Mouse (Mus musculus) ES-Bruce4 (cell line): ENCODE results near the gene A930009A15Rik. TPM values are rescaled to one million over a fixed set of nuclear protein-coding genes. Genes with fewer than 3 reads are reported as not detected.

Experiments used
- H3K27ac ChIP-seq: 2 replicates; pipeline ENCODE4 v1.5.1; 2012; ENCODE audit warnings: low read length, inconsistent platforms; ENCODE audit not compliant: insufficient read depth
- H3K27me3 ChIP-seq: 2 replicates; pipeline ENCODE4 v1.6.1; 2012; ENCODE audit warnings: mild to moderate bottlenecking, low read length, inconsistent platforms; ENCODE audit not compliant: control insufficient read depth, poor library complexity, insufficient read depth, severe bottlenecking
- H3K36me3 ChIP-seq: 2 replicates; pipeline ENCODE4 v1.6.1; 2012; ENCODE audit warnings: inconsistent platforms, mild to moderate bottlenecking, low read length, moderate library complexity; ENCODE audit not compliant: control insufficient read depth, poor library complexity, insufficient read depth, severe bottlenecking
- H3K4me1 ChIP-seq: one replicate; pipeline ENCODE4 v1.8.1; 2011; ENCODE audit warnings: low read length; ENCODE audit not compliant: control insufficient read depth, insufficient read depth
- H3K4me3 ChIP-seq: 2 replicates; pipeline ENCODE4 v1.5.1; 2011; ENCODE audit warnings: low read depth, mild to moderate bottlenecking, low read length
- H3K9ac ChIP-seq: 2 replicates; pipeline ENCODE4 v1.6.1; 2012; ENCODE audit warnings: low read depth, mild to moderate bottlenecking, inconsistent platforms; ENCODE audit not compliant: poor library complexity, severe bottlenecking
- H3K9me3 ChIP-seq: replicated peaks from 2 replicates; pipeline ENCODE4 v1.6.1; 2012; ENCODE audit warnings: mild to moderate bottlenecking, low read length, inconsistent platforms; ENCODE audit not compliant: control insufficient read depth, poor library complexity, insufficient read depth, severe bottlenecking
- CTCF ChIP-seq: IDR thresholded peaks from one replicate; pipeline ENCODE4 v1.8.1; 2011; ENCODE audit warnings: low read depth, low read length
- EP300 ChIP-seq: IDR thresholded peaks from 2 replicates; pipeline ENCODE4 v1.6.1; 2011; ENCODE audit warnings: low read depth, low read length; ENCODE audit not compliant: insufficient read depth
- POLR2A ChIP-seq: IDR thresholded peaks from one replicate; pipeline ENCODE4 v1.8.1; 2011; ENCODE audit warnings: low read length; ENCODE audit not compliant: insufficient read depth
- polyA plus RNA-seq: library from polyadenylated mRNA; stranded (reverse); fragments of >200 nt; gene quantifications from 2 replicates; pipeline ENCODE4 v1.2.4, GENCODE M21; 2011; ENCODE audit warnings: low read depth; ENCODE audit not compliant: missing spikeins, insufficient read depth, insufficient read length

A930009A15Rik gene
- polyA plus RNA-seq, 1 experiment: not detected

GRCm38 (mm10) chr10:115571734-115572440 lies 2.1 kb downstream of the A930009A15Rik start:
- Histone ChIP-seq H3K27ac (no peak overlapping the region), H3K9me3 (no peaks in the 10 kb centered on the region), H3K36me3 (no peaks in the 10 kb centered on the region), H3K4me1 (no peaks in the 10 kb centered on the region), H3K27me3 (0 out of 2 replicates have a peak, but pooled peaks cover 2% of the 10 kb centered on the region), H3K4me3 (no peak overlapping the region), H3K9ac (no peak overlapping the region)
- no peak for TF ChIP-seq CTCF
- no peak for TF ChIP-seq POLR2A
- no peak for TF ChIP-seq EP300

GRCm38 (mm10) chr10:115579076-115579475 lies 9.3 kb downstream of the A930009A15Rik start:
- Histone ChIP-seq H3K36me3 (no peaks in the 10 kb centered on the region), H3K4me3 (no peak overlapping the region), H3K27ac (no peak overlapping the region), H3K9ac (no peak overlapping the region), H3K4me1 (no peaks in the 10 kb centered on the region), H3K9me3 (no peaks in the 10 kb centered on the region), H3K27me3 (no peaks in the 10 kb centered on the region; the same call in 1 of the 2 replicates)
- no peak for TF ChIP-seq EP300
- TF ChIP-seq CTCF: no peak
- TF ChIP-seq POLR2A: no peak

GRCm38 (mm10) chr10:115579494-115579893 lies 9.7 kb downstream of the A930009A15Rik start:
- Histone ChIP-seq H3K27ac (no peak overlapping the region), H3K4me1 (no peaks in the 10 kb centered on the region), H3K27me3 (no peaks in the 10 kb centered on the region; the same call in none of the 2 replicates), H3K36me3 (no peaks in the 10 kb centered on the region), H3K9ac (no peak overlapping the region), H3K4me3 (no peak overlapping the region), H3K9me3 (no peaks in the 10 kb centered on the region)
- no peak for TF ChIP-seq CTCF
- no peak for TF ChIP-seq EP300
- TF ChIP-seq POLR2A: no peak

- Histone ChIP-seq H3K4me3 (no peak overlapping the region), H3K9me3 (no peaks in the 10 kb centered on the region), H3K9ac (no peak overlapping the region), H3K4me1 (no peaks in the 10 kb centered on the region), H3K27me3 (peaks cover 9% of the 10 kb centered on the region), H3K36me3 (no peaks in the 10 kb centered on the region), H3K27ac (no peak overlapping the region)
- TF ChIP-seq POLR2A (no peak), EP300 (no peak), CTCF (no peak)
These were observed 12.2 kb downstream of the A930009A15Rik start for GRCm38 (mm10) chr10:115581971-115582370.

GRCm38 (mm10) chr10:115583071-115583470 lies 13.3 kb downstream of the A930009A15Rik start:
- H3K27me3 ChIP-seq: peaks cover 10% of the 10 kb centered on the region
- H3K27ac ChIP-seq: no peak overlapping the region
- no peaks in the 10 kb centered on the region for H3K4me1 ChIP-seq
- no peak overlapping the region for H3K9ac ChIP-seq
- H3K4me3 ChIP-seq: no peak overlapping the region
- H3K9me3 ChIP-seq: no peaks in the 10 kb centered on the region
- no peaks in the 10 kb centered on the region for H3K36me3 ChIP-seq
- TF ChIP-seq EP300 (no peak), POLR2A (no peak), CTCF (no peak)

- no peaks in the 10 kb centered on the region for H3K4me1 ChIP-seq
- H3K36me3 ChIP-seq: no peaks in the 10 kb centered on the region
- TF ChIP-seq CTCF (no peak), POLR2A (no peak), EP300 (no peak)
- no peaks in the 10 kb centered on the region for H3K9me3 ChIP-seq
- H3K9ac ChIP-seq: no peak overlapping the region
- no peak overlapping the region for H3K27ac ChIP-seq
- H3K4me3 ChIP-seq: no peak overlapping the region
- H3K27me3 ChIP-seq: peaks cover 17% of the 10 kb centered on the region
These were observed 14.9 kb downstream of the A930009A15Rik start for GRCm38 (mm10) chr10:115584656-115585055.
